Mouse (Mus musculus): ENCODE results near the gene Fas. TPM values are rescaled to one million over a fixed set of nuclear protein-coding genes. Genes with fewer than 3 reads are reported as not detected.
A peak's percentile ranks its signal among the peaks of the same experiment; 100 is the strongest.

Fas gene
- polyA plus RNA-seq, 1 experiment from 2014 or later: 1.9 TPM

DNA sequence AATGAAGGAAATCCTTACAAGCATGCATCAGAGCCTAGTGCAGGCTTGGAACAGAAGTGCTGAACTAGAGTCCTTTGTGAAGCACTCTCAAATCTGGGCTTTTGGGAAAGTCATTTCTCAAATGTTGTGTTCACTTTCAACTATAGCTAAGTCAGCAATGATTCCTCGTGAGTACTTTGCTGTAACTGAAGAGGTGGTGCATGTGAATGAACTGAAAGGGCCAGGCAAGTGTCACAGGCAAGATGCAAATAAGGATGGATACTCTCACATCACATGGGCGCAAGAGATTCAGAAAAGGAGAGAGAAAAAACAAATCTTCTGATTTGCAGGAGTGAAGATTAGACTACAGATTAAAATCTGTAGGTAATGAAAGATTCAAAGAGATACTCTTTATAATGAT, 10.0 kb downstream of the Fas start:
- no peaks in the 10 kb centered on the region for H3K36me3 ChIP-seq
- H3K9ac ChIP-seq: no peak overlapping the region
- H3K4me1 ChIP-seq (replicated peaks): no peaks in the 10 kb centered on the region
- H3K4me2 ChIP-seq: no peak overlapping the region
- ATAC-seq (ENCODE audit: low read depth) (no peak), DNase-seq (no peak)
- no peak overlapping the region for H3K27ac ChIP-seq
- WGBS (ENCODE audit: insufficient replicate concordance): 64% methylated on average over 2 of the region's 2 CpGs
- no peaks in the 10 kb centered on the region for H3K27me3 ChIP-seq
- no peaks in the 10 kb centered on the region for H3K9me3 ChIP-seq (replicated peaks)
- no peak overlapping the region for H3K4me3 ChIP-seq (replicated peaks)

DNA sequence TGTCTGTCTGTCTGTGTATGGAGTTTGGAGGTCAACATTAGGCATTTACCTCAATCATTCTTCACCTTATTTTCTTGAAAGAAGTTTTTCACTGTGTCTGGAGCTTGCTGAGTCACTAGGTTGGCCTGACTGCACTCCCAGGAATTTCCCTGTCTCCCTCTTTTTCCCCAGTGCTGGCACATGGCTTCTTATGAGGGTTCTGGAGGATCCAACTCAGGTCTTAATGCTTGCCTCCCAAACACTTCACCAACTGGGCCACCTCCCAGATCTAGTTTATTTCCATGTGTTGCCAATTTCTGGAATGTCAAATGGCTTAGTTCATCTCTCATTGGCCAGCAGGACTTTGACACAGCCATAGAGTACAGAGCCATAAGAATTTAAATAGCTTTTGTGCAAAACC, 14.5 kb downstream of the Fas start:
- Histone ChIP-seq H3K27me3 (no peaks in the 10 kb centered on the region), H3K9me3 (replicated peaks) (no peaks in the 10 kb centered on the region), H3K4me1 (replicated peaks) (no peaks in the 10 kb centered on the region), H3K36me3 (no peaks in the 10 kb centered on the region), H3K4me2 (no peak overlapping the region), H3K4me3 (replicated peaks) (no peak overlapping the region), H3K27ac (no peak overlapping the region), H3K9ac (no peak overlapping the region)
- ATAC-seq (ENCODE audit: low read depth) (no peak), DNase-seq (no peak)

- Histone ChIP-seq H3K36me3 (no peaks in the 10 kb centered on the region), H3K9ac (no peak overlapping the region), H3K27me3 (no peaks in the 10 kb centered on the region), H3K4me1 (replicated peaks) (no peaks in the 10 kb centered on the region), H3K9me3 (replicated peaks) (no peaks in the 10 kb centered on the region), H3K4me2 (no peak overlapping the region), H3K27ac (no peak overlapping the region), H3K4me3 (replicated peaks) (no peak overlapping the region)
- 58% methylated on average over 6 of the region's 6 CpGs for WGBS (ENCODE audit: insufficient replicate concordance)
- ATAC-seq (ENCODE audit: low read depth): no peak
- DNase-seq: no peak
Observed at GRCm38 (mm10) chr19:34306794-34307193, 16.3 kb downstream of the Fas start.

DNA sequence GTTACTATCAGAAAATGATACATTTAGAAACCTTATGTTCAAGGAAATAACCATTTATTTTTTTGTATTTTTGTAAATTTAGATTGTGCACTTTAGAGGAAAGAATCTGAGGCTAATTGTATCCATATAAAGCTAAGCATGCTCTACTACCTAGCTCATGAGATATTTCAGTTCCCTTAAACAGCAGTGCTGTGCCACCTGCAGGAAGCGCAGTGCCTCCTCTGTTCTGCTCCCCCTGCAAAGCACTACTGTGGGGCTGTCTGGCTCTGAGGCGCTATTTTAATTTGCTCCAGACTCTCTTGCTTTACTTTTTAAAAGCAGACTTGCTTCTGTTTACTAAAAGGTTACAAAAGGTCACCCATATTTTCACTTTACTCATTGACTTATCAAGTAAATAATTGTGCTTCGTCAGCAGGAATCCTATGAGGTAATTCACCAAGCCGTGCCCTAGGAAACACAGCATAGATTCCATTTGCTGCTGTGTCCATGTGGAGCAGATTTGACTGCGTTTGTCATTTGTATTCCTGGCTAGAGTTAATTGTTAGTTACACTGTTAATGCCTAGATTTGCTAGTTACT, 21.8 kb downstream of the Fas start:
- no peak overlapping the region for H3K4me3 ChIP-seq (replicated peaks)
- no peak overlapping the region for H3K9ac ChIP-seq
- H3K27me3 ChIP-seq: no peaks in the 10 kb centered on the region
- no peaks in the 10 kb centered on the region for H3K9me3 ChIP-seq (replicated peaks)
- ATAC-seq (ENCODE audit: low read depth): no peak
- H3K36me3 ChIP-seq: no peaks in the 10 kb centered on the region
- H3K4me2 ChIP-seq: no peak overlapping the region
- H3K27ac ChIP-seq: no peak overlapping the region
- DNase-seq: no peak
- WGBS (ENCODE audit: insufficient replicate concordance): 54% methylated on average over 5 of the region's 5 CpGs
- H3K4me1 ChIP-seq (replicated peaks): no peaks in the 10 kb centered on the region

DNA sequence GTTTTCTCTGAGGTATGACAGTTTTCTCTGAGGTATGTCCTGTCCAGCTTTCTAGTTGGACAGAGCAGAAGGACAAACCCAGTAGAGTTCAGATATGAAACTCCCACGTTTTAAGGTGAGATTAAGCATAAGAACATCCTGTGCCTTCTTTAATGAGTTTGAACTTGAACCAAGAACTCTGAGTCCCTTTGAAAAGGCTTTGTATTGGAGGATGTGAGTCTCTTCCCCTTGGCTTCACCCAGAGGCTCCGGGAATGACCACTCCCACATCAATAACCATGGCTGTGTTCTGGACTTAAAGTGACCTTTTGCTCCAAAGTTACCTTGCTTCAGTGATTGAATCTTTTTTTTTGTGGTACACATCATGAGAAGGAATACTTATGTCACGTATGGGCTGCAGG, 37.6 kb downstream of the Fas start:
- no peaks in the 10 kb centered on the region for H3K4me1 ChIP-seq (replicated peaks)
- no peak for ATAC-seq (ENCODE audit: low read depth)

DNA sequence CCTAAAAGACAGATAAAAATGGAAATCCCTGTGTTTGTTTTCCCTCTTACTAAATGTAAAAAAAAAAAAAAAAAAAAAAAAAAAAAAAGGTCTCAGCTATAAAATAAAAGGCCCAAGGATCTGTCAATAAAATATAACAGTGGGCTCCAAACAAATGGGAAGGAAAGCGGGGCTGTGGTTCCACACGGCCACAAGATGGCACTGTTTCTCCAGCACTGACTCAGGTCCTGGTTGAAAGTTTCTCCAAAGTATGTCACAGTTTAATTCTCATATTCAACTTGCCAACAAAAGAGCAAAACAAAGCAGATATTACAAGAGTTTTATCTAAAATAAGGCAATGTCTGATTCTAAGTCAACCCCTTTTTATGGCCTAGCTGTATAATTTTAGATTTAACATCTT, 43.8 kb downstream of the Fas start:
- no peak overlapping the region for H3K9ac ChIP-seq
- no peaks in the 10 kb centered on the region for H3K36me3 ChIP-seq
- H3K27ac ChIP-seq: no peak overlapping the region
- no peak overlapping the region for H3K4me2 ChIP-seq
- H3K4me1 ChIP-seq (replicated peaks): no peaks in the 10 kb centered on the region
- no peaks in the 10 kb centered on the region for H3K27me3 ChIP-seq
- 0% methylated on average over 2 of the region's 2 CpGs for WGBS (ENCODE audit: insufficient replicate concordance)
- no peak overlapping the region for H3K4me3 ChIP-seq (replicated peaks)
- DNase-seq (peak; percentile 4), ATAC-seq (ENCODE audit: low read depth) (no peak)
- H3K9me3 ChIP-seq (replicated peaks): no peaks in the 10 kb centered on the region

More for the DNA sequence above, 37.6 kb downstream of the Fas start:
- H3K4me3 ChIP-seq (replicated peaks): no peak overlapping the region
- H3K4me2 ChIP-seq: no peak overlapping the region
- no peak overlapping the region for H3K27ac ChIP-seq
- WGBS (ENCODE audit: insufficient replicate concordance): 42% methylated on average over 3 of the region's 3 CpGs
- H3K27me3 ChIP-seq: no peaks in the 10 kb centered on the region
- no peak overlapping the region for H3K9ac ChIP-seq
- no peaks in the 10 kb centered on the region for H3K36me3 ChIP-seq
- no peaks in the 10 kb centered on the region for H3K9me3 ChIP-seq (replicated peaks)
- no peak for DNase-seq

DNA sequence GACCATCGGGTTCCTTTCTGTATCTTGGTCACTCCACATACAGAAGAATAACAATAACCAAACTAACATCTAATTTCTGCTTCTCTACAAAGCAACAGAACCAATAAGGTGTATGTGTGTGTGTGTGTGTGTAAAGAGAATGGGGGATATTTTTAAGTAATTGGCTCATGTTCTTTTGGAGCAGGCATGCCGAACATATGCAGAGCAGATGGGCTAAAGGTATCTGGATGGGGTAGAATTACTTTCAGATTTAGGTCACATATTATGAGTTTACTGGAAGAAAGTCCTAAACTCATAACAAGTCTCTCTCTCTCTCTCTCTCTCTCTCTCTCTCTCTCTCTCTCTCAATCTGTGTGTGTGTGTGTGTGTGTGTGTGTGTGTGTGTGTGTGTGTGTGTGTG, 54.2 kb downstream of the Fas start:
- no peaks in the 10 kb centered on the region for H3K27me3 ChIP-seq
- H3K4me3 ChIP-seq (replicated peaks): no peak overlapping the region
- DNase-seq: no peak
- H3K36me3 ChIP-seq: no peaks in the 10 kb centered on the region
- ATAC-seq (ENCODE audit: low read depth): no peak
- no peaks in the 10 kb centered on the region for H3K4me1 ChIP-seq (replicated peaks)
- H3K4me2 ChIP-seq: no peak overlapping the region
- no peaks in the 10 kb centered on the region for H3K9me3 ChIP-seq (replicated peaks)
- 54% methylated on average over 2 of the region's 2 CpGs for WGBS (ENCODE audit: insufficient replicate concordance)
- no peak overlapping the region for H3K9ac ChIP-seq
- no peak overlapping the region for H3K27ac ChIP-seq

DNA sequence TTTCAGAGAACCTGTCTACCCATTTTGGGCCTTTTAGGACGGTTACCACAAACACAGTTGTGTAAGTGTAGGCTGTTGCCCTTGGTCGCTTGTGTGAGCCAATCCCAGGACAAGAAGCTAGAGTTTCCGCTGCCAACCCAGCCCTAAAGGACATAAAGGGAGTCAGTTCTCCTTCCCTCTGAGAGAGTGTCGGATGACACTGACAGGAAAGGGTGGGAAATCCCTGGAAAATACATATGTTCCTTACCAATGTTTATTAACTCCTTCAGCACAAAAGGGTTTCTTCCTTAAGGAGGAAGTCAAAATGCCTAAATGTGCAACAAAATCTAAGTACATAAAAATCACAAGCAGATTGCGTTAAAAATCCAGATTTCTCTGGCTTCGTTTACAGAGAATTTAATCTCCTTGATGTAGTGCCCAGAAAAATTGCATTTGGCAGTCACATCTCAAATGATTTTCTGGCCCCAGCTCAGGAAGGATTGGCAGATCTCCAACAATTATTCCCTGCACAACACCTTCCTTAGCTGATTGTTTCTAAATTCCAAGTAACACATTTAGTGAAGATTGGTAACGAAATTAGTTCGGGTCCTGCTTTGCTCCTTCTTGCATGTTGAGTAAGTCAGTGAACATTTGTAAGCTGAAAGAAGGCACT, 55.3 kb downstream of the Fas start:
- ATAC-seq (ENCODE audit: low read depth) (no peak), DNase-seq (no peak)
- H3K4me2 ChIP-seq: no peak overlapping the region

GRCm38 (mm10) chr19:34353291-34353805, 62.9 kb downstream of the Fas start:
- Histone ChIP-seq H3K9ac (no peak overlapping the region), H3K36me3 (no peaks in the 10 kb centered on the region), H3K4me2 (no peak overlapping the region), H3K27me3 (no peaks in the 10 kb centered on the region), H3K4me3 (replicated peaks) (no peak overlapping the region), H3K27ac (no peak overlapping the region), H3K4me1 (replicated peaks) (no peaks in the 10 kb centered on the region), H3K9me3 (replicated peaks) (no peaks in the 10 kb centered on the region)
- DNase-seq (no peak), ATAC-seq (ENCODE audit: low read depth) (no peak)
- WGBS (ENCODE audit: insufficient replicate concordance): 39% methylated on average over 3 of the region's 3 CpGs

More for the DNA sequence above, 55.3 kb downstream of the Fas start:
- Histone ChIP-seq H3K4me3 (replicated peaks) (no peak overlapping the region), H3K36me3 (no peaks in the 10 kb centered on the region), H3K9ac (no peak overlapping the region), H3K4me1 (replicated peaks) (no peaks in the 10 kb centered on the region), H3K9me3 (replicated peaks) (no peaks in the 10 kb centered on the region), H3K27ac (no peak overlapping the region), H3K27me3 (no peaks in the 10 kb centered on the region)
- 50% methylated on average over 8 of the region's 8 CpGs for WGBS (ENCODE audit: insufficient replicate concordance)

DNA sequence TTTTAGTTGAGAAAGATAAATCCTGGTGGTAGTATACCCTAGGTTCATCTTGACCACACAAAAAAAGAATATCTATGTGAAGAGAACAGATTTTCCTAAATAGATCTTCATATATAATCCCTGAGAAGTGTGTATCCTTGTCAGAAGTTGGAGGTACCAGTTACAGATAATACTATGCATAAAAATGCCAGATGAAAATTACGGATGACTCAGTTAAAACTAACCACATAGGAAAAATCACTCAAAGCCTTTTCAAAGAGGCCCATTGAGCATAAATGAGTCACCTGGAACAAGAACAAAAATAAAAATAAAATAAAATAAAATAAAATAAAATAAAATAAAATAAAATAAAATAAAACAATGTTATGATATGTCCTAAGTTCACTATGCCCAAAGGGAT, 72.2 kb downstream of the Fas start:
- DNase-seq (no peak), ATAC-seq (ENCODE audit: low read depth) (no peak)
- H3K27me3 ChIP-seq: no peaks in the 10 kb centered on the region
- 73% methylated on average over 1 of the region's 1 CpGs for WGBS (ENCODE audit: insufficient replicate concordance)
- no peaks in the 10 kb centered on the region for H3K9me3 ChIP-seq (replicated peaks)
- H3K36me3 ChIP-seq: no peaks in the 10 kb centered on the region
- H3K4me1 ChIP-seq (replicated peaks): no peaks in the 10 kb centered on the region
- H3K4me3 ChIP-seq (replicated peaks): no peak overlapping the region
- H3K4me2 ChIP-seq: no peak overlapping the region
- H3K27ac ChIP-seq: no peak overlapping the region
- H3K9ac ChIP-seq: no peak overlapping the region

DNA sequence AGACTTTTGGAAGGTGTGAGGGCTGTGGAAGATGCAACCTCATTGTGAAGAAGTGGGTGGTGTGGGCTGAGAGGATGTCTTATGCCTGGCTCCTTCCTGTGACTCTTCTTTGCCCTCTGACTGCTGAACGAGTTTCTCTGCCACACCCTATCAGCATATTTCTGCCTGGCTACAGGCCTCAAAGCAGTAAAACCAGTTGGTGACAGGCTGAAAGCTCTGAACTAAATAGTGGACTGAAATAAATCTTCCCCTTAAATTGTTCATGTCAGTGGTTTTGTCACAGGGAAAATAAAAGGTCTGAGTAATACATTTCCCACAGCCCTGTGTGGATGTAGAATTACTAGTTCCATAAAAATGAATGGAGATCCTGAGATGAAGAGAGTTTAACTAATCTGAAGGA, 79.1 kb downstream of the Fas start:
- Histone ChIP-seq H3K27me3 (no peaks in the 10 kb centered on the region), H3K27ac (no peak overlapping the region), H3K9ac (no peak overlapping the region), H3K9me3 (replicated peaks) (no peaks in the 10 kb centered on the region), H3K4me3 (replicated peaks) (no peak overlapping the region), H3K4me2 (no peak overlapping the region), H3K36me3 (no peaks in the 10 kb centered on the region), H3K4me1 (replicated peaks) (no peaks in the 10 kb centered on the region)
- no peak for DNase-seq
- WGBS (ENCODE audit: insufficient replicate concordance): 8% methylated on average over 1 of the region's 1 CpGs
- no peak for ATAC-seq (ENCODE audit: low read depth)

GRCm38 (mm10) chr19:34370397-34370796, 79.9 kb downstream of the Fas start:
- Histone ChIP-seq H3K9ac (no peak overlapping the region), H3K4me2 (no peak overlapping the region), H3K4me1 (replicated peaks) (no peaks in the 10 kb centered on the region), H3K4me3 (replicated peaks) (no peak overlapping the region), H3K36me3 (no peaks in the 10 kb centered on the region), H3K27ac (no peak overlapping the region), H3K27me3 (no peaks in the 10 kb centered on the region), H3K9me3 (replicated peaks) (no peaks in the 10 kb centered on the region)
- ATAC-seq (ENCODE audit: low read depth) (no peak), DNase-seq (no peak)
- 42% methylated on average over 3 of the region's 3 CpGs for WGBS (ENCODE audit: insufficient replicate concordance)
